Mouse (Mus musculus) limb, embryonic 12.5 days (tissue): ENCODE data around the gene Chrne. TPM values are rescaled to one million over a fixed set of nuclear protein-coding genes. Genes with fewer than 3 reads are reported as not detected.

ENCODE experiments used
- ATAC-seq: fragments of 200-750 bp; cut with Nextera tagmentation; 2 replicates; pipeline ENCODE4 v1.8.0; 2017; ENCODE audit warnings: low read depth, moderate TSS enrichment; ENCODE audit not compliant: insufficient number of reproducible peaks, insufficient read depth, low FRiP score, low TSS enrichment
- H3K27ac ChIP-seq: fragments of 300-500 bp; sonication (generic); 2 replicates; pipeline ENCODE4 v1.5.1; 2016; ENCODE audit warnings: mild to moderate bottlenecking, moderate library complexity
- H3K27me3 ChIP-seq: fragments of 300-500 bp; sonication (generic); 2 replicates; pipeline ENCODE4 v1.6.1; 2016; ENCODE audit warnings: mild to moderate bottlenecking, moderate library complexity
- H3K36me3 ChIP-seq: fragments of 300-500 bp; sonication (generic); 2 replicates; pipeline ENCODE4 v1.6.1; 2016; ENCODE audit warnings: mild to moderate bottlenecking, moderate library complexity
- H3K4me1 ChIP-seq: fragments of 300-500 bp; sonication (generic); replicated peaks from 2 replicates; pipeline ENCODE4 v1.6.1; 2016
- H3K4me2 ChIP-seq: fragments of 300-500 bp; sonication (generic); 2 replicates; pipeline ENCODE4 v1.6.1; 2016; ENCODE audit warnings: mild to moderate bottlenecking, moderate library complexity
- H3K4me3 ChIP-seq: fragments of 300-500 bp; sonication (generic); replicated peaks from 2 replicates; pipeline ENCODE4 v1.5.1; 2016; ENCODE audit warnings: mild to moderate bottlenecking
- H3K9ac ChIP-seq: fragments of 300-500 bp; sonication (generic); replicated peaks from 2 replicates; pipeline ENCODE4 v1.6.1; 2016; ENCODE audit warnings: mild to moderate bottlenecking, moderate library complexity
- H3K9me3 ChIP-seq: fragments of 300-500 bp; sonication (generic); 2 replicates; pipeline ENCODE4 v1.6.1; 2016; ENCODE audit warnings: mild to moderate bottlenecking, moderate library complexity
- WGBS: fragments of 180-500 bp; shearing (Covaris S2); methylation state at CpG from one replicate; pipeline ENCODE4 v1.1.7; 2016; 5-methylcytosine and 5-hydroxymethylcytosine counted together
- polyA plus RNA-seq: library from polyadenylated mRNA; unstranded; fragments of >200 nt; fragmentation: Nextera tagmentation; extraction: Ambion mirVana; gene quantifications from 2 replicates; pipeline ENCODE4 v1.2.1, GENCODE M21; 2016

Gene Chrne
- polyA plus RNA-seq, 1 experiment from 2014 or later: not detected

- H3K36me3 ChIP-seq: peaks cover 48% of the 10 kb centered on the region
- H3K4me1 ChIP-seq: peaks cover 59% of the 10 kb centered on the region
- WGBS: 83% methylated on average over 2 of the region's 2 CpGs
Measured at GRCm38 (mm10) chr11:70651391-70651790, 32.4 kb upstream of the Chrne start.

GRCm38 (mm10) chr11:70650322-70651175 is 31.5 kb upstream of the Chrne start:
- H3K27ac ChIP-seq: peak overlapping the region; percentile 13
- peaks cover 51% of the 10 kb centered on the region for H3K36me3 ChIP-seq
- H3K9ac ChIP-seq: no peak overlapping the region

More at GRCm38 (mm10) chr11:70651391-70651790, 32.4 kb upstream of the Chrne start:
- H3K27me3 ChIP-seq: no peaks in the 10 kb centered on the region
- H3K27ac ChIP-seq: peak overlapping the region; percentile 13; the same call in 1 of the 2 replicates
- peak overlapping the region; percentile 9; the same call in 1 of the 2 replicates for H3K4me3 ChIP-seq
- ATAC-seq: no peak
- H3K4me2 ChIP-seq: peak overlapping the region; percentile 15; the same call in 1 of the 2 replicates
- no peak overlapping the region for H3K9ac ChIP-seq
- no peaks in the 10 kb centered on the region for H3K9me3 ChIP-seq

GRCm38 (mm10) chr11:70649185-70649734 is 30.2 kb upstream of the Chrne start:
- peaks cover 62% of the 10 kb centered on the region for H3K4me1 ChIP-seq
- H3K27ac ChIP-seq: no peak overlapping the region
- ATAC-seq: no peak
- peak overlapping the region; percentile 95 for H3K4me2 ChIP-seq
- no peaks in the 10 kb centered on the region for H3K9me3 ChIP-seq
- peak overlapping the region; percentile 54; the same call in 1 of the 2 replicates for H3K4me3 ChIP-seq
- WGBS: 74% methylated on average over 8 of the region's 8 CpGs
- 0 out of 2 replicates have a peak overlapping the region, but pooled peaks have one; percentile 18 for H3K9ac ChIP-seq
- peaks cover 64% of the 10 kb centered on the region for H3K36me3 ChIP-seq
- no peaks in the 10 kb centered on the region for H3K27me3 ChIP-seq

More at GRCm38 (mm10) chr11:70650322-70651175, 31.5 kb upstream of the Chrne start:
- H3K9me3 ChIP-seq: no peaks in the 10 kb centered on the region
- 80% methylated on average over 12 of the region's 12 CpGs for WGBS
- 0 out of 2 replicates have a peak overlapping the region, but pooled peaks have one; percentile 15 for H3K4me2 ChIP-seq
- H3K4me3 ChIP-seq: 0 out of 2 replicates have a peak overlapping the region, but pooled peaks have one; percentile 9
- H3K27me3 ChIP-seq: no peaks in the 10 kb centered on the region
- peaks cover 58% of the 10 kb centered on the region for H3K4me1 ChIP-seq
- ATAC-seq: no peak

GRCm38 (mm10) chr11:70648512-70648911 is 29.5 kb upstream of the Chrne start:
- Histone ChIP-seq H3K9ac (0 out of 2 replicates have a peak overlapping the region, but pooled peaks have one; percentile 59), H3K4me3 (peak overlapping the region; percentile 54), H3K27me3 (no peaks in the 10 kb centered on the region), H3K27ac (no peak overlapping the region), H3K4me2 (peak overlapping the region; percentile 95), H3K4me1 (peaks cover 62% of the 10 kb centered on the region), H3K36me3 (peaks cover 71% of the 10 kb centered on the region), H3K9me3 (no peaks in the 10 kb centered on the region)
- no peak for ATAC-seq
- WGBS: 83% methylated on average over 4 of the region's 4 CpGs

- Histone ChIP-seq H3K27ac (peak overlapping the region; percentile 94), H3K36me3 (peaks cover 74% of the 10 kb centered on the region), H3K9ac (peak overlapping the region; percentile 59), H3K9me3 (no peaks in the 10 kb centered on the region), H3K27me3 (no peaks in the 10 kb centered on the region), H3K4me1 (peaks cover 60% of the 10 kb centered on the region), H3K4me2 (peak overlapping the region; percentile 95), H3K4me3 (peak overlapping the region; percentile 54)
- WGBS: 2% methylated on average over 28 of the region's 28 CpGs
- ATAC-seq: no peak
Measured at GRCm38 (mm10) chr11:70647716-70648420, 28.9 kb upstream of the Chrne start.

- peak within 1 kb of the TSS; percentile 95 for H3K4me2 ChIP-seq
- peak within 1 kb of the TSS; percentile 54 for H3K4me3 ChIP-seq
- peaks cover 51% of the 10 kb centered on the region for H3K4me1 ChIP-seq
- no peaks in the 10 kb centered on the region for H3K9me3 ChIP-seq
- ATAC-seq: peak; percentile 82
- no peaks in the 10 kb centered on the region for H3K27me3 ChIP-seq
- peak within 1 kb of the TSS; percentile 83 for H3K9ac ChIP-seq
- peaks cover 68% of the 10 kb centered on the region for H3K36me3 ChIP-seq
- peak within 1 kb of the TSS; percentile 94 for H3K27ac ChIP-seq
- under 1% methylated on average over 63 of the region's 63 CpGs for WGBS
Measured at GRCm38 (mm10) chr11:70646691-70647650, 28.0 kb upstream of the Chrne start, which contains the start of the genes Rnf167 and Slc25a11. Gene Rnf167, plus strand, starts transcription at chr11:70647235. Gene Slc25a11, minus strand, starts transcription at chr11:70647479.

- ATAC-seq: no peak
- no peaks in the 10 kb centered on the region for H3K9me3 ChIP-seq
- H3K27me3 ChIP-seq: no peaks in the 10 kb centered on the region
- peak overlapping the region; percentile 83 for H3K4me2 ChIP-seq
- WGBS: 27% methylated on average over 3 of the region's 3 CpGs
- peak overlapping the region; percentile 93 for H3K27ac ChIP-seq
- H3K4me1 ChIP-seq: peaks cover 44% of the 10 kb centered on the region
- peaks cover 61% of the 10 kb centered on the region for H3K36me3 ChIP-seq
- peak overlapping the region; percentile 83 for H3K9ac ChIP-seq
- H3K4me3 ChIP-seq: peak overlapping the region; percentile 54
Measured at GRCm38 (mm10) chr11:70646259-70646555, 27.2 kb upstream of the Chrne start.

GRCm38 (mm10) chr11:70645461-70646258 is 26.6 kb upstream of the Chrne start:
- ATAC-seq: no peak
- peak overlapping the region; percentile 93 for H3K27ac ChIP-seq
- H3K27me3 ChIP-seq: no peaks in the 10 kb centered on the region
- H3K4me1 ChIP-seq: peaks cover 39% of the 10 kb centered on the region
- H3K4me3 ChIP-seq: peak overlapping the region; percentile 54
- H3K9me3 ChIP-seq: no peaks in the 10 kb centered on the region
- H3K4me2 ChIP-seq: peak overlapping the region; percentile 83
- WGBS: 92% methylated on average over 12 of the region's 12 CpGs
- H3K36me3 ChIP-seq: peaks cover 55% of the 10 kb centered on the region
- peak overlapping the region; percentile 83 for H3K9ac ChIP-seq

GRCm38 (mm10) chr11:70644564-70645103 is 25.6 kb upstream of the Chrne start:
- H3K4me3 ChIP-seq: no peak overlapping the region
- H3K4me2 ChIP-seq: 0 out of 2 replicates have a peak overlapping the region, but pooled peaks have one; percentile 83
- no peak overlapping the region for H3K27ac ChIP-seq
- H3K4me1 ChIP-seq: peaks cover 32% of the 10 kb centered on the region
- H3K27me3 ChIP-seq: no peaks in the 10 kb centered on the region
- no peak for ATAC-seq
- peaks cover 46% of the 10 kb centered on the region for H3K36me3 ChIP-seq
- H3K9me3 ChIP-seq: no peaks in the 10 kb centered on the region
- 92% methylated on average over 8 of the region's 8 CpGs for WGBS
- no peak overlapping the region for H3K9ac ChIP-seq
